Mouse (Mus musculus) urinary bladder, postnatal 25 days (tissue): ENCODE measurements around the gene Gm11239.
"Not testable (repeated sequence)": the region's sequence is repeated elsewhere in the genome, so short reads cannot be mapped to it uniquely, and the experiment has no call there.

Experiments used
- DNase-seq: peaks from one replicate; pipeline ENCODE4 v3.0.0; 2022; ENCODE audit warnings: low spot score

Gene Gm11239

DNA sequence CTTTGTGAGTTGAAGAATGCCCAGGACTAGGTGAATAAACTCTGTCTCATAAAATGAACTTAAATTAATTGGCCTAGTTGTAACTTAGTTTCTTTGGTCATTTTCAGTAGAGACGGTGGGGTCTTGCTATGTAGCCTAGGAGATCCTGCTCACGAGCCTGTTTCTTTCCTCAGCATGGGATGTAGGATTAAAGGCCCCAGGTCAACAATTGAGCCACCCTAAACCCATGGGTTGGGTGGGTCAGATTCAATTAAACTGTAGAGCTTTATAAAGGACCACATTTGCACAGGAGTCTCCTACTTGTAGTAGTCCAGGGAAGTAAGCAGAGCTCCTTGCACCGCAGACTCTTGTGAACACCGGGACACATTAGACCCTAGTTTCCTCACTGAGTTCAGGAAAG lies at the start of gene Gm11239:
Gene Gm11239, plus strand, starts transcription at position 301 of the 400 bp plus-strand sequence.
- DNase-seq = not testable (repeated sequence)

DNA sequence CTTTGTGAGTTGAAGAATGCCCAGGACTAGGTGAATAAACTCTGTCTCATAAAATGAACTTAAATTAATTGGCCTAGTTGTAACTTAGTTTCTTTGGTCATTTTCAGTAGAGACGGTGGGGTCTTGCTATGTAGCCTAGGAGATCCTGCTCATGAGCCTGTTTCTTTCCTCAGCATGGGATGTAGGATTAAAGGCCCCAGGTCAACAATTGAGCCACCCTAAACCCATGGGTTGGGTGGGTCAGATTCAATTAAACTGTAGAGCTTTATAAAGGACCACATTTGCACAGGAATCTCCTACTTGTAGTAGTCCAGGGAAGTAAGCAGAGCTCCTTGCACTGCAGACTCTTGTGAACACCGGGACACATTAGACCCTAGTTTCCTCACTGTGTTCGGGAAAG lies 45.5 kb upstream of the Gm11239 start, which contains the start of gene Gm11237:
Gene Gm11237, plus strand, starts transcription at position 301 of the 400 bp plus-strand sequence.
- not testable (repeated sequence) for DNase-seq

DNA sequence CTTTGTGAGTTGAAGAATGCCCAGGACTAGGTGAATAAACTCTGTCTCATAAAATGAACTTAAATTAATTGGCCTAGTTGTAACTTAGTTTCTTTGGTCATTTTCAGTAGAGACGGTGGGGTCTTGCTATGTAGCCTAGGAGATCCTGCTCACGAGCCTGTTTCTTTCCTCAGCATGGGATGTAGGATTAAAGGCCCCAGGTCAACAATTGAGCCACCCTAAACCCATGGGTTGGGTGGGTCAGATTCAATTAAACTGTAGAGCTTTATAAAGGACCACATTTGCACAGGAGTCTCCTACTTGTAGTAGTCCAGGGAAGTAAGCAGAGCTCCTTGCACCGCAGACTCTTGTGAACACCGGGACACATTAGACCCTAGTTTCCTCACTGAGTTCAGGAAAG lies 30.3 kb upstream of the Gm11239 start, which contains the start of gene Gm11236:
Gene Gm11236, plus strand, starts transcription at position 301 of the 400 bp plus-strand sequence.
- not testable (repeated sequence) for DNase-seq

DNA sequence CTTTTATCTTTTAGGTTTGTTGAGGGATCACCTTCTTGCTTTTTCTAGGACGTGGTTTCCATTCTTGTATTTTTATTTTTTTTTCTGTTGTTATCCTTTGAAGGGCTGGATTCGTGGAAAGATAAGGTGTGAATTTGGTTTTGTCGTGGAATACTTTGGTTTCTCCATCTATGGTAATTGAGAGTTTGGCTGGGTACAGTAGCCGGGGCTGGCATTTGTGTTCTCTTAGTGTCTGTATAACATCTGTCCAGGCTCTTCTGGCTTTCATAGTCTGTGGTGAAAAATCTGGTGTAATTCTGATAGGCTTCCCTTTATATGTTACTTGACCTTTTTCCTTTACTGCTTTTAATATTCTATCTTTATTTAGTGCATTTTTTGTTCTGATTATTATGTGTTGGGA lies 6.3 kb upstream of the Gm11239 start:
- DNase-seq = not testable (repeated sequence)

DNA sequence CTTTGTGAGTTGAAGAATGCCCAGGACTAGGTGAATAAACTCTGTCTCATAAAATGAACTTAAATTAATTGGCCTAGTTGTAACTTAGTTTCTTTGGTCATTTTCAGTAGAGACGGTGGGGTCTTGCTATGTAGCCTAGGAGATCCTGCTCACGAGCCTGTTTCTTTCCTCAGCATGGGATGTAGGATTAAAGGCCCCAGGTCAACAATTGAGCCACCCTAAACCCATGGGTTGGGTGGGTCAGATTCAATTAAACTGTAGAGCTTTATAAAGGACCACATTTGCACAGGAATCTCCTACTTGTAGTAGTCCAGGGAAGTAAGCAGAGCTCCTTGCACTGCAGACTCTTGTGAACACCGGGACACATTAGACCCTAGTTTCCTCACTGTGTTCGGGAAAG lies 15.1 kb downstream of the Gm11239 start, which contains the start of gene Gm428:
Gene Gm428, plus strand, starts transcription at position 301 of the 400 bp plus-strand sequence.
- DNase-seq = not testable (repeated sequence)

DNA sequence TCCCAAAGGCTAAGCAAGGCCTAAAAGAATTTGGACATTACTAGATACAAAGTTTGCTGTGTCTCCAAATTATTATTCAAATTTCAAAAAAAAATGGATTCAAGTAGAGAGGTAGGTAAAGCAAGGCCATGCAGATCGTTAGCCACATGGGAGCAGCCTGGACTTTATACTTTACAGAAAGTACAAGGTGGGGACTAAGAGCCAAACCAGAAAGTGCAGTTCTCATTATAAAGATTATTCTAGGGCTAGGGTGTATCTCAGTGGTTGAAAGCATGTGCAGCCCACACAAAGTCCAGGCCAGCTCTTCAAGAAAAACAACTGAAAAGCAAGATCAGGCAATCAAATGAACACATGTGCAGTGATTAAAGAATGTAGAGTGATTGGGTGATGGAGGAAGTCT lies 50.6 kb downstream of the Gm11239 start:
- DNase-seq = no peak

DNA sequence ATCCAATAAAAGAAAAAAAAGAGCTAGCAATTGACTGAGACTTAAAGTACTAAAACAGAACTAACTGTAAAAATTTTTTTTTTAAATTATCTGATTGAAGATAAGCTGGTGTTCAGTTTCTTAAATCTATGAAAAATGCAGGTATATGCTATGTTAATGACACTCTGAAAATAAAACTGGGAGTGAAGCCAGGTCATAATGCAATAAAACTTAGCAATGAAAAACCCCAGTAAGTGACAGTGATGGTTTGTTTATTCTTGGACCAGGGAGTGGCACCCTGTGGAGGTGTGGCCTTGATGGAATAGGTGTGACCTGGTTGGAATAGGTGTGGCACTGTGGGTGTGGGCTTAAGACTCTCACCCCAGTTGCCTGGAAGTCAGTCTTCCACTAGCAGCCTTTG lies 51.7 kb downstream of the Gm11239 start:
- DNase-seq = no peak
